Mouse (Mus musculus) E14TG2a.4 (cell line): ENCODE data around the gene Thumpd2.

Experiments
- CTCF ChIP-seq: conservative IDR thresholded peaks from 2 replicates; pipeline ENCODE4 v1.5.1; 2014; ENCODE audit warnings: low read length
- NANOG ChIP-seq: IDR thresholded peaks from 2 replicates; pipeline ENCODE4 v1.6.1; 2014; ENCODE audit warnings: borderline replicate concordance, low read length, mixed read lengths
- POU5F1 ChIP-seq: IDR thresholded peaks from 2 replicates; pipeline ENCODE4 v1.6.1; 2014; ENCODE audit warnings: low read length, borderline replicate concordance

- no peak for TF ChIP-seq CTCF
- TF ChIP-seq NANOG, result no peak
- TF ChIP-seq POU5F1, result no peak
Observed at GRCm38 (mm10) chr17:81001647-81002046, 63.2 kb downstream of the Thumpd2 start.
